Mouse (Mus musculus) embryonic facial prominence, embryonic 11.5 days (tissue): Measurements from ENCODE around the gene Alg12. TPM values are rescaled to one million over a fixed set of nuclear protein-coding genes. Genes with fewer than 3 reads are reported as not detected.
"Not testable (repeated sequence)": the region's sequence is repeated elsewhere in the genome, so short reads cannot be mapped to it uniquely, and the experiment has no call there.

Source experiments
- ATAC-seq: fragments of 200-750 bp; cut with Nextera tagmentation; replicated peaks from 2 replicates; pipeline ENCODE4 v1.8.0; 2017; ENCODE audit warnings: low read depth; ENCODE audit not compliant: insufficient number of reproducible peaks, low FRiP score, low TSS enrichment
- DNase-seq: peaks from one replicate; pipeline ENCODE4 v3.0.0-alpha.2; 2015; ENCODE audit warnings: low spot score
- H3K27ac ChIP-seq: fragments of 300-500 bp; sonication (generic); replicated peaks from 2 replicates; pipeline ENCODE4 v1.5.1; 2014; ENCODE audit warnings: mild to moderate bottlenecking, low read depth, low read length, control low read depth
- H3K27me3 ChIP-seq: fragments of 300-500 bp; sonication (generic); 2 replicates; pipeline ENCODE4 v1.6.1; 2014; ENCODE audit warnings: mild to moderate bottlenecking, low read length, moderate library complexity, mixed read lengths; ENCODE audit not compliant: control insufficient read depth, insufficient read depth
- H3K36me3 ChIP-seq: fragments of 300-500 bp; sonication (generic); replicated peaks from 2 replicates; pipeline ENCODE4 v1.6.1; 2014; ENCODE audit warnings: low read depth, mild to moderate bottlenecking, low read length, moderate library complexity, mixed read lengths; ENCODE audit not compliant: control insufficient read depth, insufficient read depth
- H3K4me1 ChIP-seq: fragments of 300-500 bp; sonication (generic); 2 replicates; pipeline ENCODE4 v1.6.1; 2014; ENCODE audit warnings: low read length, mixed read lengths; ENCODE audit not compliant: control insufficient read depth, insufficient read depth
- H3K4me2 ChIP-seq: fragments of 300-500 bp; sonication (generic); 2 replicates; pipeline ENCODE4 v1.6.1; 2014; ENCODE audit warnings: low read depth, mild to moderate bottlenecking, control low read depth, low read length, moderate library complexity
- H3K4me3 ChIP-seq: fragments of 300-500 bp; sonication (generic); 2 replicates; pipeline ENCODE4 v1.5.1; 2014; ENCODE audit warnings: low read depth, low read length, control low read depth
- H3K9ac ChIP-seq: fragments of 300-500 bp; sonication (generic); replicated peaks from 2 replicates; pipeline ENCODE4 v1.6.1; 2014; ENCODE audit warnings: mild to moderate bottlenecking, control low read depth, low read length
- H3K9me3 ChIP-seq: fragments of 300-500 bp; sonication (generic); replicated peaks from 2 replicates; pipeline ENCODE4 v1.6.1; 2016; ENCODE audit warnings: mild to moderate bottlenecking, low read length, inconsistent platforms, mixed read lengths; ENCODE audit not compliant: control insufficient read depth
- WGBS: fragments of 180-500 bp; shearing (Covaris S2); extraction: QIAGEN DNeasy Blood & Tissue Kit; methylation state at CpG from one replicate; pipeline ENCODE4 v1.1.7; 2014; 5-methylcytosine and 5-hydroxymethylcytosine counted together
- polyA plus RNA-seq: library from polyadenylated mRNA; unstranded; fragments of >200 nt; fragmentation: Nextera tagmentation; extraction: Ambion mirVana; gene quantifications from 2 replicates; pipeline ENCODE4 v1.2.1, GENCODE M21; 2014

Alg12 gene
- polyA plus RNA-seq, 1 experiment from 2014 or later, result 11.3 TPM

- H3K9me3 ChIP-seq, result no peaks in the 10 kb centered on the region
- H3K9ac ChIP-seq, result no peak overlapping the region
- WGBS, result 97% methylated on average over 2 of the region's 2 CpGs
- ATAC-seq, result no peak
- H3K4me2 ChIP-seq, result no peak overlapping the region
- H3K27me3 ChIP-seq, result no peaks in the 10 kb centered on the region
- H3K4me3 ChIP-seq, result no peak overlapping the region
- H3K4me1 ChIP-seq, result no peaks in the 10 kb centered on the region
- DNase-seq, result no peak
- peaks cover 4% of the 10 kb centered on the region for H3K36me3 ChIP-seq
- H3K27ac ChIP-seq, result no peak overlapping the region
Measured at GRCm38 (mm10) chr15:88810369-88810768, 8.7 kb downstream of the Alg12 start.

- no peaks in the 10 kb centered on the region for H3K27me3 ChIP-seq
- no peak overlapping the region for H3K9ac ChIP-seq
- H3K4me3 ChIP-seq, result no peak overlapping the region
- DNase-seq, result no peak
- H3K36me3 ChIP-seq, result peaks cover 5% of the 10 kb centered on the region
- H3K9me3 ChIP-seq, result no peaks in the 10 kb centered on the region
- no peak overlapping the region for H3K27ac ChIP-seq
- no peak for ATAC-seq
- WGBS, result 87% methylated on average over 8 of the region's 8 CpGs
- H3K4me2 ChIP-seq, result no peak overlapping the region
- no peaks in the 10 kb centered on the region for H3K4me1 ChIP-seq
Measured at GRCm38 (mm10) chr15:88808121-88808520, 11.0 kb downstream of the Alg12 start.

DNA sequence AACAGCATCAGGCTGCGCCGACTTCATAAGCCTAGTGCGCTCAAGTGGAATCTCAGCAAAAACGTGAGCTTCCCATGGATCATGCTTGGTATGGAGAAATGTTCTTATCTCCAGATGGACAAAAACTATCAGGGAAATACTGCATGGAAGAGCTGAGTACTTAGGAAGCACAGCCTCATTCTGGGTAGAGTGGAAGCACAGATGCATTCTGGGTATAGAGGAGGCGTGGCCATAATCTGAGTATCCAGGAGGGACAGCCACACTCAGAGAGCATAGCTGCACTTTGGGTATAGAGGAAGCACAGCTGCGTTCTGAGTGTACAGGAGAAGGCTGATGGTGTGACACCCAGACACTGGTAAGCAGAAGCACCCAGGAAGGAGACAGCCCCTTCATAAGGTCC is 16.8 kb downstream of the Alg12 start:
- Histone ChIP-seq H3K4me3 (no peak overlapping the region), H3K4me2 (no peak overlapping the region), H3K9me3 (no peaks in the 10 kb centered on the region), H3K27me3 (no peaks in the 10 kb centered on the region), H3K9ac (no peak overlapping the region), H3K4me1 (no peaks in the 10 kb centered on the region), H3K36me3 (peaks cover 5% of the 10 kb centered on the region; the same call in 1 of the 2 replicates), H3K27ac (no peak overlapping the region)
- DNase-seq (no peak), ATAC-seq (no peak)
- WGBS, result 83% methylated on average over 6 of the region's 6 CpGs

DNA sequence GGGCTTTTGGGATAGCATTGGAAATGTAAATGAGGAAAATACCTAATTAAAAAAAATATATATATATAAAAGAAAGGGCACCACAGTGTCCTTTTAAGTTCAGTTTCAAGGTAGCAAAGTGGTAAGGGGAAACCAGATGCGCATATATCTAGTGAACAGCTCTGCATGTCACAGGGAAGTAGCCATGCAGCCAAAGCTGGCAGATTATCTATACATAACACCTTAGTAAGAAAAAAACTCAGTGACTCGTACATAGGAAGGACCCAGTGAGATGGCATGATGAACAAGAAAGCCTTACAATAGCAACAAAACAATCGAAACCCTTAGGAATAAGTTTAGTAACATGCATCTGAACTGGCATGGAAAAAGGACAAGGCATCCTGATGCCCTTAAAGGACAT is 17.2 kb downstream of the Alg12 start:
- no peak overlapping the region for H3K4me2 ChIP-seq
- no peaks in the 10 kb centered on the region for H3K27me3 ChIP-seq
- DNase-seq (no peak), ATAC-seq (no peak)
- H3K4me3 ChIP-seq, result no peak overlapping the region
- no peaks in the 10 kb centered on the region for H3K4me1 ChIP-seq
- H3K36me3 ChIP-seq, result peaks cover 5% of the 10 kb centered on the region; the same call in 1 of the 2 replicates
- no peak overlapping the region for H3K9ac ChIP-seq
- WGBS, result 93% methylated on average over 3 of the region's 3 CpGs
- no peaks in the 10 kb centered on the region for H3K9me3 ChIP-seq
- no peak overlapping the region for H3K27ac ChIP-seq

- Histone ChIP-seq H3K4me1 (no peaks in the 10 kb centered on the region), H3K27ac (no peak overlapping the region), H3K36me3 (peaks cover 5% of the 10 kb centered on the region; the same call in 1 of the 2 replicates), H3K9me3 (no peaks in the 10 kb centered on the region), H3K4me2 (no peak overlapping the region), H3K9ac (no peak overlapping the region), H3K27me3 (no peaks in the 10 kb centered on the region), H3K4me3 (no peak overlapping the region)
- DNase-seq (no peak), ATAC-seq (no peak)
- WGBS, result 85% methylated on average over 6 of the region's 6 CpGs
Measured at GRCm38 (mm10) chr15:88800921-88801354, 18.2 kb downstream of the Alg12 start.

DNA sequence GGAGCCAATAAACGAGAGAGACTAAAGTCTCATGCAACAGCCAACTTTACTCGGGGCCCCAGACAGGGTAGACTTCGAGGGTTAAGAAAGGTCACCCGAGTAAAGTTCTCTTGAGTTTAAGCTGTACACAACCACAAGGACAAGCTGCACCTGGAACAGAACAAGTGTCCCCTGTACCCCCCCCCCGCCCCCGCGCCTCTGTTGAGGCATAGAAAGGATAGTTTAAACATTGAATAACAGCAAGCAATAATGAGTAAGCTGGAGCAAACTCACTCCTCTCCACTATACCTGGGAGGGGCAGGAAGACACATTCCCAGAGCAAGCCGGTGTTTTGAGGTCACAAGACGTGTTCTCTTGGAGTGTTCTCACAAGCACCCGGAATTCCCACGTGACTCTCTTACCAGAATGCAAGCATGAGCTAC is 19.2 kb downstream of the Alg12 start:
- 85% methylated on average over 11 of the region's 11 CpGs for WGBS
- Histone ChIP-seq H3K4me2 (no peak overlapping the region), H3K9me3 (no peaks in the 10 kb centered on the region), H3K27ac (no peak overlapping the region), H3K9ac (no peak overlapping the region), H3K36me3 (no peaks in the 10 kb centered on the region; the same call in 1 of the 2 replicates), H3K4me1 (no peaks in the 10 kb centered on the region), H3K27me3 (no peaks in the 10 kb centered on the region), H3K4me3 (no peak overlapping the region)
- ATAC-seq (no peak), DNase-seq (no peak)

DNA sequence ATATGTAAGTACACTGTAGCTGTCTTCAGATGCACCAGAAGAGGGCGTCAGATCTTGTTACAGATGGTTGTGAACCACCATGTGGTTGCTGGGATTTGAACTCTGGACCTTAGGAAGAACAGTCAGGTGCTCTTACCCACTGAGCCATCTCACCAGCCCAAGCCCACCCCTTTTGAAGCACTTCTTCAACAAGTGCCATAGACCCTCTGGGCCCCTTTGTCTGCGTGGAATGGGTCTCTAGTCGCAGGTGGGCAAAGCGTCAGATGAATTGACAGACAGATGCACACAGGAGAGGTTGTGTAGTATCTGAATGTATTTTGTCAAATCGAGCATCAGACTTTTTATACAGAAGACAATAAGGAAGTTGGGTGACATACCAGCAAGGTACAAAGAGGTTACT is 24.4 kb downstream of the Alg12 start:
- H3K27me3 ChIP-seq, H3K36me3 ChIP-seq, H3K4me3 ChIP-seq, DNase-seq, H3K4me2 ChIP-seq, H3K4me1 ChIP-seq, H3K9me3 ChIP-seq, ATAC-seq, H3K27ac ChIP-seq, H3K9ac ChIP-seq: not testable (repeated sequence)
- 96% methylated on average over 4 of the region's 5 CpGs for WGBS

GRCm38 (mm10) chr15:88792140-88792850 is 26.8 kb downstream of the Alg12 start:
- H3K9ac ChIP-seq, result no peak overlapping the region
- H3K4me1 ChIP-seq, result no peaks in the 10 kb centered on the region
- no peaks in the 10 kb centered on the region for H3K27me3 ChIP-seq
- no peak overlapping the region for H3K4me2 ChIP-seq
- WGBS, result 88% methylated on average over 4 of the region's 4 CpGs
- DNase-seq (no peak), ATAC-seq (no peak)
- no peak overlapping the region for H3K4me3 ChIP-seq
- no peaks in the 10 kb centered on the region for H3K36me3 ChIP-seq
- H3K27ac ChIP-seq, result no peak overlapping the region
- H3K9me3 ChIP-seq, result no peaks in the 10 kb centered on the region
